Mouse (Mus musculus): Measurements from ENCODE around the gene Ikbkg.
"Not testable (repeated sequence)": the region's sequence is repeated elsewhere in the genome, so short reads cannot be mapped to it uniquely, and the experiment has no call there.

Gene Ikbkg

GRCm38 (mm10) chrX:74451157-74451912 lies 58.2 kb downstream of the Ikbkg start:
- DNase-seq (ENCODE audit: low read depth, low spot score): no peak

DNA sequence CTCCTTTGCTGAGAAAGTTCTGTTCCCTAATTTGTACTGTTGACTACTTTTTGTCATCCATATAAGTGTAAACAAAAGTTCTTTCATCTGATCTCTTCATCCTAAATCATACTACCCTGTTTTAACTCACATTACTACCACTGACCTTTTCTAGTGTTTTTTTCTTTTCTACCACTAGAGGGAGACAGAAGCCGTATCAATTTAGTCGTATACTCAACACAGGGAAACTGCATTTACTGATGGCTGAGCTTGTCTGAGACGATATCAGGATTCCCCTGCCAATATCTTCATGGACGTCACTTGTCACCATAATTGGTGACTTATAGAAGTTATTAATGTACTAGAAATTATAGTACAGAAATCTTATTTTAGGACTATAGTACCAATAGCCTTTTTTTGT lies 59.7 kb downstream of the Ikbkg start:
- DNase-seq (ENCODE audit: low read depth, low spot score): no peak

GRCm38 (mm10) chrX:74481349-74481885 lies 88.3 kb downstream of the Ikbkg start, which contains the start of gene Gm6880:
Gene Gm6880, minus strand, starts transcription at chrX:74481399.
- not testable (repeated sequence) for DNase-seq (ENCODE audit: low read depth, low spot score)

GRCm38 (mm10) chrX:74497131-74497530 lies 104.0 kb downstream of the Ikbkg start:
- DNase-seq (ENCODE audit: low read depth, low spot score): no peak

Data from WW6 (cell line).